Mouse (Mus musculus): Measurements from ENCODE around the gene Rab38. TPM values are rescaled to one million over a fixed set of nuclear protein-coding genes. Genes with fewer than 3 reads are reported as not detected.

The Rab38 gene
- polyA plus RNA-seq, 1 experiment: 4.1 TPM

DNA sequence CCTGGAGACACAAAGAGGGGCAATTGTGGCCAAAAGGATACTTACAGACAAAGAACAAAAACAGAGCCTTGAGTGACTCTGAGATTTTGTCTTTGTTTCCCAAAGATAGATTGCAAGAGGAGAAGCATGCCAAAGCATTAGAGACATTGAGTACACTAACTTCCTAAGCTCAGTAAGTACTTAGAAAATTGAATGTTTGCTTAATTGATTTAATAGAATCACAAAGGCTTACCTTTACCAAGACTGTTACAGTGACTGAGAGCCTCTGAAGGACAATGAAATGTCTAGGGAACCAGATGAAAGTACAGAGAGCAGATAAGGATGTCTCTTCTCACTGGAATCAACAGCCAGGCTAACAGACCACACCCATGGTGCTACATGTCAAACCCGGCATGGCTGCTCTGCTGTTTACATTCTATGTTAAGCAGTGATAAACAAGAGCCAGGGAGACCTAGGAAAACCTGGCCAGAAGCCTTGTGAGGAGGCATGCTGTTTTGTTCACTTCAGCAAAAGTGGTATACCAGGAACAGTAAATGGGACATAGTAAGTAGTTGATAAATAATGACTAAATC lies 97.1 kb downstream of the Rab38 start:
- no peak for DNase-seq (ENCODE audit: low read depth)

GRCm38 (mm10) chr7:88536127-88536531 lies 106.1 kb downstream of the Rab38 start:
- DNase-seq (ENCODE audit: low read depth): no peak

- DNase-seq (ENCODE audit: low read depth): no peak
Measured at GRCm38 (mm10) chr7:88536743-88537142, 106.7 kb downstream of the Rab38 start.

Other genes starting within 250 kb of the Rab38 start
- gene Ctsc, start 152.2 kb upstream of the Rab38 start, polyA plus RNA-seq (2012; rRNA removed): 34.5 and 52.7 TPM in 2 replicates